Mouse (Mus musculus) spleen, adult 2 months (tissue): ENCODE measurements around the gene Tmem136.

Source experiments
- CTCF ChIP-seq: fragments of 200-500 bp; IDR thresholded peaks from 2 replicates; pipeline ENCODE4 v1.5.1; 2011; ENCODE audit warnings: mild to moderate bottlenecking, inconsistent platforms; ENCODE audit not compliant: insufficient read depth, insufficient read length, insufficient replicate concordance; ENCODE audit errors: extremely low read depth
- POLR2A ChIP-seq: fragments of 200-500 bp; IDR thresholded peaks from 2 replicates; pipeline ENCODE4 v1.6.1; 2011; ENCODE audit warnings: low read depth, low read length, inconsistent platforms

DNA sequence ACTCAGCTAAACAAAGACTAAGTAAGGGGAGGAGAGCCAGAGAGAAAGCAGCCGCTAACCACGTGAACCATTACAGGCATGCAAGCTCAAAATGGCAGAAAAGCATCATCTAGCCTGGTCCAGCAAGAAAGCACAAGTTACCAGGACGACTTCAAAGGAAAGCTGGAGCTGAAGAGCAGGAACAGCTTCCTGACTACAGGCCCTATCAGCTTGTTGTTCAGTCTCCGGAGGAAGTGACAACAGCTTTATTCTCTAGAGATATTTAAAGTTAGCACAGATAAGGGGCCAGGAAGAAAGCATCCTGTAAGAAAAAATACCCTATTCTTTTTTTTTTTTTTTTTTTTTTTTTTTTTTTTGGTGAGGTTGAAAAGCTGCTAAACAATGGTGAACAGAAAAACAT lies 17.4 kb downstream of the Tmem136 start:
- TF ChIP-seq POLR2A (no peak), CTCF (no peak)
